19 mouse cellular contexts compared by ENCODE assay signal in genomic region chr13:81937061-81937460, GRCm38 (mm10).
"Had no signal": no experiment of that assay in that cellular context is flagged by ENCODE, and none has a peak within 500 bp of the region (broad histone marks: within the 10 kb centered on the region; RNA-seq: fewer than 3 reads in every experiment).

No protein-coding gene starts in this region.

- DNase-seq: kidney, postnatal 14 days; kidney, postnatal 4 days; left cerebral cortex, postnatal 4 days; lung, adult 18-20 months; lung, postnatal 10 days; lung, postnatal 36 days; thymus, adult 18-20 months; thymus, postnatal 36 days had no signal

- H3K4me1 ChIP-seq: limb, embryonic 12.5 days; limb, embryonic 15.5 days; liver, embryonic 15.5 days; lung, embryonic 15.5 days; megakaryocyte, embryonic 14.5 days; midbrain, embryonic 13.5 days; neural tube, embryonic 13.5 days had no signal

- ATAC-seq: midbrain, embryonic 13.5 days; midbrain, embryonic 16.5 days had no signal

- H3K27me3 ChIP-seq: limb, embryonic 12.5 days; limb, embryonic 15.5 days; liver, embryonic 15.5 days; lung, embryonic 15.5 days; megakaryocyte, embryonic 14.5 days; midbrain, embryonic 13.5 days; neural tube, embryonic 13.5 days had no signal

- H3K4me3 ChIP-seq: limb, embryonic 12.5 days; limb, embryonic 15.5 days; liver, embryonic 15.5 days; lung, embryonic 15.5 days; megakaryocyte, embryonic 14.5 days; midbrain, embryonic 10.5 days; midbrain, embryonic 13.5 days; myocyte; neural tube, embryonic 13.5 days had no signal

- H3K4me2 ChIP-seq: limb, embryonic 12.5 days; limb, embryonic 15.5 days; liver, embryonic 11.5 days; liver, embryonic 15.5 days; lung, embryonic 15.5 days; midbrain, embryonic 13.5 days; neural tube, embryonic 13.5 days had no signal

- H3K27ac ChIP-seq: limb, embryonic 12.5 days; limb, embryonic 15.5 days; liver, embryonic 15.5 days; lung, embryonic 15.5 days; midbrain, embryonic 10.5 days; midbrain, embryonic 13.5 days; neural tube, embryonic 13.5 days had no signal

- H3K9ac ChIP-seq: limb, embryonic 12.5 days; limb, embryonic 15.5 days; liver, embryonic 15.5 days; lung, embryonic 15.5 days; midbrain, embryonic 13.5 days; neural tube, embryonic 13.5 days had no signal

- H3K36me3 ChIP-seq: limb, embryonic 12.5 days; limb, embryonic 15.5 days; liver, embryonic 15.5 days; lung, embryonic 15.5 days; midbrain, embryonic 10.5 days; midbrain, embryonic 13.5 days; neural tube, embryonic 13.5 days had no signal

- H3K9me3 ChIP-seq: limb, embryonic 12.5 days; limb, embryonic 15.5 days; liver, embryonic 15.5 days; lung, embryonic 15.5 days; megakaryocyte, embryonic 14.5 days; midbrain, embryonic 10.5 days; midbrain, embryonic 13.5 days; neural tube, embryonic 13.5 days had no signal
